Mouse (Mus musculus): ENCODE results near the gene Ppp4r2.

Ppp4r2 gene

GRCm38 (mm10) chr6:100883233-100883632, 49.8 kb downstream of the Ppp4r2 start:
- DNase-seq (ENCODE audit: low spot score), result peak; percentile 34

GRCm38 (mm10) chr6:100884594-100885225, 51.3 kb downstream of the Ppp4r2 start:
- DNase-seq (ENCODE audit: low spot score), result no peak

DNA sequence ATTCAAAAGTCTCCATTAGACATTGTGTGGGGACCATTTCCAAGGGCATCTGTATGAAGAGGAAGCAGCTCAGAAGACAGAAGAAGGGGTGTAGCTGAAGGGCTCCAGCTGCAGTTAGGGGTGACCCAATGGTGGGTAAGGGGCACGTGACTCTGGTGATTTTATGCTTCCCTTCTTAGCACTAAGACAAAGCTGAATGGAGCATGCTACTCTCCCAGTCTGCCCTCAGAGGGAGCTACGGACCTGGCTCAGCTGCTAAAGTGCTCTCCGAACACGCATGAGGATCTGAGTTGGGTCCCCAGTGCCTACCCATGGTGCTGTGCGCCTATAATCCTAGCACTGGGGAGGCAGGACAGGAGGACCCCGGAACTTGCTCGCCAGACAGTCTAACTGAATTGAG, 52.0 kb downstream of the Ppp4r2 start:
- no peak for DNase-seq (ENCODE audit: low spot score)

- no peak for DNase-seq (ENCODE audit: low spot score)
Measured at GRCm38 (mm10) chr6:100887012-100887411, 53.6 kb downstream of the Ppp4r2 start.

DNA sequence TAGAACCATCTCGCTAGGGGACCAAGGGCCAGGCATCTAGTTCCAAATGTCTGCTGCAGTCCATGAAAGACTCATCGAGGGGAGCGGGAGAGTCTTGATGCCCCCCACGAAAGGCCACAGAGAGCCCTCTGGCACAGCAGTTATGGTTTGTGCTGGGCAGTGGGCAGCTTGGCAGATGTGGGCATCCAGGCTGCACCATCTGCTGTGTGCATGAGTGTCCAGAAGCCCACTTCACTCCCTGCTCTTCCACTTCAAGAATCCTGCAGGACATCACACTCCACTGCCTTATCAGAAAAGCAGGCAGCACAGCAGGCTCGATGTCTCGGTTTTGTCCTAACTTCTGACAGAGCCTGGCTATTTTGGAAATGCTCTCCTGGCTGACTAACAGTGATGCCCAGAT, 55.9 kb downstream of the Ppp4r2 start:
- DNase-seq (ENCODE audit: low spot score), result no peak

GRCm38 (mm10) chr6:100892489-100892888, 59.1 kb downstream of the Ppp4r2 start:
- no peak for DNase-seq (ENCODE audit: low spot score)

DNA sequence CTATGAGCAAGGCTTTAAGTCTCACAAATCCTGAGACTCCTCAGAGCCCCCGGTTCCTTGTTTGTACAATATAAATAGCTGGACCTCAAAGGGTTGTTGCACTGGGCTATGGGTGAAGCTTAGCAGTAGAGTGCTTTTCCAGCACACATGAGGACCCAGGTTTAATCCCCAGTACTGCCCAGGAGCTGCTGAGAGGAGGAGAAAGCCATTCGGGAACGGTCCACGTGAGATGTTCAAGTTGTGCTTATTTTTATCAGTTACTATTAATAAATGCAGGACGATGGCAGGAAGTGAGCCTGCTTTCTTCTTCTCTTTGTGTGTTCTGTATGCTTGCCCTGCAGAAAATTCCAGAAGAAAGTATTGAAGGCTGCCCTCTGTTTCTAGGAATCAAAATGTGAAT, 59.7 kb downstream of the Ppp4r2 start:
- no peak for DNase-seq (ENCODE audit: low spot score)

DNA sequence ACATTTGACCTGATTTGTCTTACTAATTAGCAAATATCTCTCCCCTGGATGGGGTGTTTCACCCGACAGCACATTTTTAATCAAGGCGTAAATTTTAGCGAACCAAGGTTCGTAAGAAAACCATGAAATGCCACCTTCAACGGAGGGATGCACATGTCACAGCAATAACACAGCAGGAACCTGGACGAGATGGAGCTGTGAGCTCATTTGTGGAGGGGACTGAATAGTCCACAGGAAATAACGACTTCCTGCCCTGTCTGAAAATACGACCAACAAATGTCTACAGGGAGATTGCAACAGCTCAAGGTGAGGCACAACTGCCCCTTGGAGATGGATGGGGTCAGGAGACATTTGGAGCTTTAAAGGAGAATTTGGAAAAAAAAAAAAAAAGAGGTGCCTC, 61.8 kb downstream of the Ppp4r2 start:
- no peak for DNase-seq (ENCODE audit: low spot score)

- DNase-seq (ENCODE audit: low spot score), result no peak
Measured at GRCm38 (mm10) chr6:100896883-100897282, 63.5 kb downstream of the Ppp4r2 start.

GRCm38 (mm10) chr6:100904463-100904862, 71.0 kb downstream of the Ppp4r2 start:
- DNase-seq (ENCODE audit: low spot score), result no peak

GRCm38 (mm10) chr6:100910136-100910675, 76.8 kb downstream of the Ppp4r2 start:
- no peak for DNase-seq (ENCODE audit: low spot score)

Measured in yolk sac, embryonic 10.5 days (tissue).